Mouse (Mus musculus) kidney, adult 2 months (tissue): Measurements from ENCODE around the gene Sf3b1.

ENCODE experiments used
- CTCF ChIP-seq: fragments of 200-500 bp; conservative IDR thresholded peaks from 2 replicates; pipeline ENCODE4 v1.5.1; 2011; ENCODE audit warnings: low read depth, mild to moderate bottlenecking, control low read depth, low read length, moderate library complexity, mixed read lengths; ENCODE audit not compliant: insufficient read depth, insufficient read length
- POLR2A ChIP-seq: fragments of 200-500 bp; IDR thresholded peaks from one replicate; pipeline ENCODE4 v1.6.1; 2011; ENCODE audit warnings: low read depth, low read length, control low read depth

- TF ChIP-seq CTCF (no peak), POLR2A (no peak)
These were observed 68.8 kb downstream of the Sf3b1 start for GRCm38 (mm10) chr1:54958525-54958924.
